Mouse (Mus musculus) lung, postnatal 10 days (tissue): ENCODE data around the gene Crygb.
A peak's percentile ranks its signal among the peaks of the same experiment; 100 is the strongest.
"Not testable (repeated sequence)": the region's sequence is repeated elsewhere in the genome, so short reads cannot be mapped to it uniquely, and the experiment has no call there.

Source experiments
- DNase-seq: peaks from one replicate; pipeline ENCODE4 v3.0.0; 2021

Gene Crygb

DNA sequence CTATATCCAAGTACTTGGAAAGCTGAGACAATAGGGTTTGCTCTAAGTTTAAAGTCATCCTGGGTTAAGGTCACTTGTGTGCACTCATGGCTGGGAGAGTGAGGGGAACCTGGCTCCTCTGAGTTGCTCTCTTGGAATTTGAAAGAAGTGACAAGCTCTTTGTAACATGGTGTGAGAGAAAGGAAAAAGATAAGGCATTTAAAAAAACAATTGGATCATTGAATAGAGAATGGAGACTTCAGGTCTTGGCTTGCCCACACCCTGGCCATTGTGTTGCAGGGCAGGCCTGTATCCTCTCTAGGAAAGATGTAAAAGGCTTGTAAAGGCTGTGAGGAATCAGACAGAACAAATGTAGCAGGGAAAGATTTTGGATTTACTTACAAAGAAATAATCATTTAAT is 14.2 kb downstream of the Crygb start:
- no peak for DNase-seq

DNA sequence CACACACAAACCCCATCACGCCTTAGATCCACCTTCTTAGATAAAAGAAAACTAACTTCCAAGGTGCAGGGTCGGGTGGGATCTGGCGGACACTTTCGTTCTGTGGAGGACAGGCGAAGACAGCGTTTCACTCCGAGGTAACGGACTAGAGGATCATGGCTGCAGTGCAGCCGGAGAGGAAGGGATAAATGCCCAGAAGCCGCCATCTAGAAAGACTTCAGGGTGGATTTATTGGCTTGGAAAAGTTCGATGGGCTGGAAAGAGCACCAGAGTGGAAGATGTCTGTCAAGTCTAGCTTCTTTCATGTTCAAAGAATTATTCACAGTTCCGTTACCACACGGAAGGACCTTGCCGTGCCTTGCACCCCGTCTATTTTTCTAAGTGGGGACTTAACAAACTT is 17.9 kb downstream of the Crygb start:
- DNase-seq, result no peak

GRCm38 (mm10) chr1:65063352-65063751 is 18.7 kb downstream of the Crygb start, which contains the start of gene Crygd:
Gene Crygd (minus strand): TSS chr1:65063452.
- DNase-seq, result no peak

GRCm38 (mm10) chr1:65052140-65052539 is 29.9 kb downstream of the Crygb start:
- DNase-seq, result no peak

DNA sequence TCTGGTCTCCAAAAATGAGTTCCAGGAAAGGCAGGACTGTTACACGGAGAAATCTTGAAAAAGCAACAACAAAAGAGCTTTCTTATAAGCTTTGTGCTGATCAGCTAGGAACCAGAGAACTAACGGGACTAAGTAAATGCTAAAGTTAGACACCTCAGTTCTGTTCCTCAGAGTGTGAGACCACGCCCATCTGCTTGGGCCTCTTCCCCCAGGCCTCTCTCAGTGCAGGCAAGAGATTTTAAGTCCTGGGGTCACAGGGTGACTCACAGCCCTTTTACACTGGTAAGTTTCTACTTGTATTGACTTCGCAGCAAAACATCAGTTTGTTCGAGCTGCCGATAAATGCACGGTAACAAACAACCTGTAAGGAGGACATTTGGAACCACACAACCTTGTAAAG is 30.4 kb downstream of the Crygb start:
- DNase-seq, result no peak

- DNase-seq, result not testable (repeated sequence)
These were observed 31.1 kb downstream of the Crygb start, which contains the start of gene Cryge for GRCm38 (mm10) chr1:65050952-65051351. Gene Cryge (minus strand): TSS chr1:65051149.

DNA sequence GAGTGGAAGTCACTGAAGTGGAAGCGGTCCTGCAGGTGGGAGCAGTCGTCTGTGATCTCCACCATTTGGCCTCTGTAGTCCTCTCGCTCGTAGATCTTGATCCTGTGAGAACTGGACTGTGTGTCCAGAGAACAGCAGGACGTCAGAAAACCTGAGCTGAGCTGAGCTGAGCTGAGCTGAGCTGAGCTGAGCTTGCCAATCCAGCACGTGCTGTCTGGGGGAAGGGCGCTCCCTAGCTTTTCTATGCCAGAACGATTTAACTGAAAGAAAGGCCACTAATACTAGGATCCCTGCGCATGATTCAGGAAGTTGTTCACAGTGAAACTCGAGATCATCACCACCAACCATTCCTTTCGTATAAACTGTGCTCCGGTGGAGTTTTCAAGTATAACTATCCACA is 33.3 kb downstream of the Crygb start:
- DNase-seq, result peak; percentile 40

GRCm38 (mm10) chr1:65046401-65047109 is 35.5 kb downstream of the Crygb start:
- DNase-seq, result peak; percentile 39

GRCm38 (mm10) chr1:65043433-65043832 is 38.7 kb downstream of the Crygb start:
- no peak for DNase-seq

GRCm38 (mm10) chr1:65041837-65042236 is 40.3 kb downstream of the Crygb start:
- DNase-seq, result no peak

DNA sequence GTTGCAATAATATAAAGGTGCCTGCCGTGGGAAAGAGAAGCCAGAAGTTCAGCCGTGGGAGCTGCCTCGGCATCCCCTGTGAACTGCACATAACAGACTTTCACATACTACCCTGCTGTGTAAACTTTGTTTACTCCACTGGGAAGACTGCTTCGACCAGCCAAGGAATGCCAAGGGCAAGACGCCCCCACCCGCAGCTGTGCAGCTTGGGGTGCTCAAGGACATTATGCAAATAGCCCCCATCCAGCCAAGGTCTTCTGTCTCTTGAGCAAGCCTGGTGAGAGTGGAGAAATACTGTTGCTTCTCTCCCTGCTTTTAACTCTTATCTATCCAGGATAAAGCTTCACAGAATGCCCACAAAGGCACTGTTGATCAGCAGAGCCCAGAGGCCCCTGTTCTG is 41.3 kb downstream of the Crygb start:
- peak; percentile 21 for DNase-seq

GRCm38 (mm10) chr1:65039679-65040078 is 42.4 kb downstream of the Crygb start:
- no peak for DNase-seq

- DNase-seq, result no peak
These were observed 44.5 kb downstream of the Crygb start for GRCm38 (mm10) chr1:65037542-65037941.

DNA sequence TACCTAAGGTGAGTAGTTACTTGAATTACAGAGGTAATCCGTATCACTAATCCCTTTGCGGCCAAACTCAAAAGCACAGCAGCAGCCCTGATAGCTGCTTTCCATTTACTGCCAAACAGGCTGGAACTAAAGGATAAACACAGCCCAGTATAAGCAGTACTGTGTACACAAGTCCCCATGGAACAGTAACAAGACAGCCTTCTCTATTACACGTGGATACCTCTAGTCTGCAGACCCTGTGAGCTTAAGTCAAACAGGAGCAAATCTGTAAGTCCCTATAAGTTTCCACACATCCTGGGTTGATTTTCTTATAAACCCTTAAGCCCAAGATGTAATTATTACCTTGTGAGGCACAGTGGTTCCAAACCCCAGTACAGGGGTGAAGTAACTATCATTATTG is 46.6 kb downstream of the Crygb start:
- no peak for DNase-seq

DNA sequence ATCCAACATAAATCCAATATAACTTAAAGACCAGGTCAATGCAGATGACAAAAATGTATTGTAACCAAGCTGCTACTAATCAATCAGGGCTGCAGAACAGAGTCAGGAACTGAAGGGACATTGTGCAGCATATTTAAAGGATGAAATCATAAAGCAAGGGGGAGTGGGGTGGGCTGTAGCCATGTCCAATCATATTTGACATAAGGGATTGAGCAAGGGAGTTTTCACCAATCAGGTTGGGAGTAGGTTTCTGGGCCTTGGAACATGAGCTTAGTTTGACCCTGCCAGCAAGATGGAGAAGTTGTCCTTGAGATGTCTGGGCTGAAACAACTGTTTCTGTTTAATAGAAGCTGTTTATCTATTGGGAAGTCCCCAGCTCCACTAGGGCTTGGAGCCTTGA is 49.4 kb downstream of the Crygb start, which contains the start of gene Akr1cl:
Gene Akr1cl, minus strand, starts transcription at position 119 of the 400 bp plus-strand sequence.
- DNase-seq, result peak; percentile 16
